Mouse (Mus musculus) lung, adult 2 months (tissue): ENCODE measurements around the gene Lrrc27.

Source experiments
- CTCF ChIP-seq: fragments of 200-500 bp; IDR thresholded peaks from 2 replicates; pipeline ENCODE4 v1.5.1; 2011; ENCODE audit warnings: mild to moderate bottlenecking, low read length, control low read depth; ENCODE audit not compliant: insufficient read depth
- POLR2A ChIP-seq: fragments of 200-500 bp; IDR thresholded peaks from 2 replicates; pipeline ENCODE4 v1.6.1; 2011; ENCODE audit warnings: low read depth, mild to moderate bottlenecking, control low read depth, low read length, borderline replicate concordance; ENCODE audit errors: extremely low read depth

DNA sequence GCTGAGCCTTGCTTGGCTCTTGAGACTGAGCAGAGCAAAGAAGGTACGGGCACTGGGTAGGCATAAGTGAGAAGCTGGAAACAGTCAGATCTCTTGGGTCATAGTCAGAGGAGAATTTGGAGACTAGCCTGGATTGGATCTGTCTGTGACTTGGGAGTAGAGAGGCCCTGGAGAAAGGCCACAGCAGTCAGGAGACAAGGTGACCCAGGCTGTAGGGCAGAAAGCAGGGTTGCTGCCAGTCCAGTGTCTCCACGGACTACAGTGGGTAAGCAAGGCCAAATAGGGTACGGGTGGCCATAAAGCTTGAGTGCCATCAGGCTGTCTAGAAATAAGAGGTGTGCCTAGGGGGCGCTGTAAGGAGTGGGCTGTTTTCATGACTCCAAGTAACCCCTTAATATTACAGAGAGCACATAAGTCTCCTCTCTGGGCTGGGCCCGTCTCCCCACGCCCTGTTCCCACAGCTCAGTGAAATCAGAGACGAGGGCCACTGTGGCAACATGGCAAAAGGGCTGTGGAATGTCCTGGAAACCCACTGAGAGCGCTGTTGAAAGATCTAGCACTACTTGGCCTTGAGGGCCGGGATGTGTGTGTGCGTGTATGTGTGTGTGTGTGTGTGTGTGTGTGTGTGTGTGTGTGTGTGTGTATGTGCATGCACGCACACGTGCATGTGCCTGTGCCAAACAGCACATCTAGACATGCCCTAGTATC is 23.0 kb downstream of the Lrrc27 start:
- TF ChIP-seq CTCF (no peak), POLR2A (no peak)
